In the genomic region with DNA sequence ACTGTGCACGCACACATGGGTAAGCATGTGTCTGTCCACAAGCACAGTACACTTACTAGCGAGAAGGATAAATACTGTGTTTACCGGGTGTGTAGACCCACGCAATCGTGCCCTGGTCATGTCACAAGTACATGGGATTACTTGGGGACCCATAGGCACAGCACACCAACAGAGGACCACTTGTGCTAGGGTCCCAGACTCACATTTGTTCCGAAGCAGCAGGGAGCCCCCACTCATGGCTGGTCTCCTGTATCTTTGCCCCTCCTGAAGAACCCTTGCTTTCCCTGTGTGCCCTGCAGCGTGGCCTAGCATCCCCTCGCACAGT, we compare ENCODE assay signal across 10 mouse cellular contexts. TPM values are rescaled to one million over a fixed set of nuclear protein-coding genes. Genes with fewer than 3 reads are reported as not detected.
DNase-seq lines count a peak whose midpoint lies in the region; ATAC-seq and TF ChIP-seq lines count a peak whose summit lies in the region.
"Had no signal": no experiment of that assay in that cellular context is flagged by ENCODE, and none has a peak within 500 bp of the region (broad histone marks: within the 10 kb centered on the region; RNA-seq: fewer than 3 reads in every experiment).

No protein-coding gene starts in this region.

- peaks cover 13% of the 10 kb centered on the region for H3K36me3 ChIP-seq in heart, embryonic 13.5 days
- H3K36me3 ChIP-seq in hindbrain, embryonic 11.5 days (ENCODE audit: control insufficient read depth, insufficient read depth, low read length), result no peaks in the 10 kb centered on the region
- peaks cover 7% of the 10 kb centered on the region for H3K36me3 ChIP-seq in midbrain, embryonic 12.5 days

- TF ChIP-seq POLR2A in cortical plate, adult 2 months (IDR thresholded peaks at IDR 0.05; ENCODE audit: extremely low read depth, insufficient read depth, low read length), result no peak

- no peaks in the 10 kb centered on the region for H3K9me3 ChIP-seq in heart, embryonic 13.5 days
- no peaks in the 10 kb centered on the region for H3K9me3 ChIP-seq in hindbrain, embryonic 11.5 days (ENCODE audit: control insufficient read depth, low read length)
- no peaks in the 10 kb centered on the region for H3K9me3 ChIP-seq in midbrain, embryonic 12.5 days

- H3K27ac ChIP-seq in heart, embryonic 13.5 days (replicated peaks), result no peak overlapping the region
- H3K27ac ChIP-seq in cortical plate, adult 2 months (ENCODE audit: insufficient read depth, low read length), result no peak overlapping the region
- H3K27ac ChIP-seq in hindbrain, embryonic 11.5 days (ENCODE audit: low read depth, low read length), result no peak overlapping the region
- no peak overlapping the region for H3K27ac ChIP-seq in midbrain, embryonic 12.5 days (replicated peaks)

- H3K27me3 ChIP-seq in heart, embryonic 13.5 days (replicated peaks), result no peaks in the 10 kb centered on the region
- H3K27me3 ChIP-seq in hindbrain, embryonic 11.5 days (ENCODE audit: control insufficient read depth, insufficient read depth, low read length), result peaks cover 16% of the 10 kb centered on the region; the same call in 1 of the 2 replicates
- peaks cover 34% of the 10 kb centered on the region for H3K27me3 ChIP-seq in midbrain, embryonic 12.5 days

- no peak for DNase-seq in heart, postnatal 4 days
- DNase-seq in hindbrain, embryonic 11.5 days (ENCODE audit: low spot score), result no peak
- no peak for DNase-seq in left cerebral cortex, adult 9 months (ENCODE audit: low spot score in 2 of 2)
- no peak for DNase-seq in ovary, adult 18-20 months (ENCODE audit: low spot score)
- no peak for DNase-seq in testis, postnatal 10 days (ENCODE audit: low spot score)

- H3K4me3 ChIP-seq in heart, embryonic 13.5 days, result peak overlapping the region; percentile 63; the same call in 1 of the 2 replicates
- H3K4me3 ChIP-seq in cortical plate, adult 2 months (ENCODE audit: insufficient read depth, low read length), result peak overlapping the region; percentile 69; the same call in 1 of the 2 replicates
- H3K4me3 ChIP-seq in hindbrain, embryonic 11.5 days (ENCODE audit: low read depth, low read length), result peak overlapping the region; percentile 39
- H3K4me3 ChIP-seq in midbrain, embryonic 12.5 days, result no peak overlapping the region

- H3K4me2 ChIP-seq in heart, embryonic 13.5 days, result peak overlapping the region; percentile 77
- H3K4me2 ChIP-seq in hindbrain, embryonic 11.5 days (replicated peaks; ENCODE audit: low read depth, low read length), result peak overlapping the region; percentile 90
- H3K4me2 ChIP-seq in midbrain, embryonic 12.5 days (replicated peaks), result peak overlapping the region; percentile 77

- ATAC-seq in heart, embryonic 13.5 days (ENCODE audit: extremely low read depth, insufficient number of reproducible peaks, low FRiP score, low TSS enrichment), result no peak
- ATAC-seq in hindbrain, embryonic 11.5 days (ENCODE audit: low FRiP score), result no peak
- no peak for ATAC-seq in midbrain, embryonic 12.5 days (ENCODE audit: low FRiP score, low read depth)
- ATAC-seq: inflammation-experienced regulatory T-cells, adult 6 months had no signal

- no peak overlapping the region for H3K9ac ChIP-seq in heart, embryonic 13.5 days
- H3K9ac ChIP-seq in hindbrain, embryonic 11.5 days (ENCODE audit: low read depth, low read length), result no peak overlapping the region; the same call in 1 of the 2 replicates
- H3K9ac ChIP-seq in midbrain, embryonic 12.5 days (replicated peaks), result no peak overlapping the region

- H3K4me1 ChIP-seq in heart, embryonic 13.5 days, result peaks cover 66% of the 10 kb centered on the region
- peaks cover 13% of the 10 kb centered on the region for H3K4me1 ChIP-seq in cortical plate, adult 2 months (ENCODE audit: control insufficient read depth, insufficient read depth, low read length)
- H3K4me1 ChIP-seq in hindbrain, embryonic 11.5 days (replicated peaks; ENCODE audit: control insufficient read depth, insufficient read depth, low read length), result peaks cover 19% of the 10 kb centered on the region
- peaks cover 64% of the 10 kb centered on the region for H3K4me1 ChIP-seq in midbrain, embryonic 12.5 days

- 66% methylated on average over 8 of the region's 8 CpGs for WGBS in heart, embryonic 13.5 days
- 40% methylated on average over 8 of the region's 8 CpGs for WGBS in hindbrain, embryonic 11.5 days
- 44% methylated on average over 8 of the region's 8 CpGs for WGBS in midbrain, embryonic 12.5 days

- no peak for TF ChIP-seq CTCF in cortical plate, adult 2 months (IDR thresholded peaks at IDR 0.05; ENCODE audit: extremely low read depth, insufficient read depth, low read length)

RNA-seq across cellular contexts. Expression of a gene that starts 1.9 kb away (rescaled TPM):
- 4.6 and 5.2 TPM in 2 replicates for polyA plus RNA-seq in heart, embryonic 13.5 days (2015; fragmentation: Nextera tagmentation; extraction: Ambion mirVana)
- 10 to 100 TPM; 53.1 to 56.6 TPM for total RNA-seq in heart, postnatal 4 days (2021)
- 20.9 and 22.7 TPM in 2 replicates for polyA plus RNA-seq in cortical plate, adult 2 months (2012; rRNA removed)
- 7.1 and 7.8 TPM in 2 replicates for polyA plus RNA-seq in hindbrain, embryonic 11.5 days (2014; fragmentation: Nextera tagmentation; extraction: Ambion mirVana)
- 5.6 and 6.8 TPM in 2 replicates for polyA plus RNA-seq in midbrain, embryonic 12.5 days (2016; fragmentation: Nextera tagmentation; extraction: Ambion mirVana)

RNA-seq across cellular contexts. Expression of a gene that starts 2.6 kb away (rescaled TPM):
- polyA plus RNA-seq in heart, embryonic 13.5 days (2015; fragmentation: Nextera tagmentation; extraction: Ambion mirVana), result 6.5 and 8.1 TPM in 2 replicates
- 1 to 10 TPM; 1.8 to 3.1 TPM for total RNA-seq in heart, postnatal 4 days (2021)
- polyA plus RNA-seq in cortical plate, adult 2 months (2012; rRNA removed), result 61.6 and 61.9 TPM in 2 replicates
- polyA plus RNA-seq in hindbrain, embryonic 11.5 days (2014; fragmentation: Nextera tagmentation; extraction: Ambion mirVana), result 2.0 and 2.4 TPM in 2 replicates
- polyA plus RNA-seq in midbrain, embryonic 12.5 days (2016; fragmentation: Nextera tagmentation; extraction: Ambion mirVana), result 2.6 and 2.7 TPM in 2 replicates
- total RNA-seq: common myeloid progenitor, adult 5-6 weeks had no signal

RNA-seq across cellular contexts. Expression of a gene that starts 5.0 kb away (rescaled TPM):
- polyA plus RNA-seq in heart, embryonic 13.5 days (2015; fragmentation: Nextera tagmentation; extraction: Ambion mirVana), result 33.5 and 36.1 TPM in 2 replicates
- total RNA-seq in heart, postnatal 4 days (2021), result 10 to 100 TPM; 20.4 to 24.0 TPM
- polyA plus RNA-seq in cortical plate, adult 2 months (2012; rRNA removed), result 44.5 and 55.9 TPM in 2 replicates
- 15.4 and 16.6 TPM in 2 replicates for polyA plus RNA-seq in hindbrain, embryonic 11.5 days (2014; fragmentation: Nextera tagmentation; extraction: Ambion mirVana)
- 35.8 and 44.3 TPM in 2 replicates for polyA plus RNA-seq in midbrain, embryonic 12.5 days (2016; fragmentation: Nextera tagmentation; extraction: Ambion mirVana)

RNA-seq across cellular contexts. Expression of a gene that starts 22.2 kb away (rescaled TPM):
- 1.6 and 1.7 TPM in 2 replicates for polyA plus RNA-seq in heart, embryonic 13.5 days (2015; fragmentation: Nextera tagmentation; extraction: Ambion mirVana)
- total RNA-seq in heart, postnatal 4 days (2021), result 1 to 10 TPM; 2.5 to 2.9 TPM
- not detected in 2 replicates for polyA plus RNA-seq in cortical plate, adult 2 months (2012; rRNA removed)
- polyA plus RNA-seq in hindbrain, embryonic 11.5 days (2014; fragmentation: Nextera tagmentation; extraction: Ambion mirVana), result 0.46 and 0.70 TPM in 2 replicates
- polyA plus RNA-seq in midbrain, embryonic 12.5 days (2016; fragmentation: Nextera tagmentation; extraction: Ambion mirVana), result 1.6 and 2.0 TPM in 2 replicates
- total RNA-seq: common myeloid progenitor, adult 5-6 weeks had no signal

RNA-seq across cellular contexts. Expression of a gene that starts 30.7 kb away (rescaled TPM):
- 80.7 and 84.5 TPM in 2 replicates for polyA plus RNA-seq in heart, embryonic 13.5 days (2015; fragmentation: Nextera tagmentation; extraction: Ambion mirVana)
- 10 to 100 TPM; 56.4 to 57.0 TPM for total RNA-seq in heart, postnatal 4 days (2021)
- polyA plus RNA-seq in cortical plate, adult 2 months (2012; rRNA removed), result 33.9 and 38.0 TPM in 2 replicates
- polyA plus RNA-seq in hindbrain, embryonic 11.5 days (2014; fragmentation: Nextera tagmentation; extraction: Ambion mirVana), result 172 and 178 TPM in 2 replicates
- polyA plus RNA-seq in midbrain, embryonic 12.5 days (2016; fragmentation: Nextera tagmentation; extraction: Ambion mirVana), result 163 and 166 TPM in 2 replicates
